Mouse (Mus musculus) lung, postnatal 36 days (tissue): ENCODE results near the gene Pdgfb.

Experiments
- DNase-seq: peaks from one replicate; pipeline ENCODE4 v3.0.0; 2022; ENCODE audit warnings: mixed read lengths

Pdgfb gene

DNA sequence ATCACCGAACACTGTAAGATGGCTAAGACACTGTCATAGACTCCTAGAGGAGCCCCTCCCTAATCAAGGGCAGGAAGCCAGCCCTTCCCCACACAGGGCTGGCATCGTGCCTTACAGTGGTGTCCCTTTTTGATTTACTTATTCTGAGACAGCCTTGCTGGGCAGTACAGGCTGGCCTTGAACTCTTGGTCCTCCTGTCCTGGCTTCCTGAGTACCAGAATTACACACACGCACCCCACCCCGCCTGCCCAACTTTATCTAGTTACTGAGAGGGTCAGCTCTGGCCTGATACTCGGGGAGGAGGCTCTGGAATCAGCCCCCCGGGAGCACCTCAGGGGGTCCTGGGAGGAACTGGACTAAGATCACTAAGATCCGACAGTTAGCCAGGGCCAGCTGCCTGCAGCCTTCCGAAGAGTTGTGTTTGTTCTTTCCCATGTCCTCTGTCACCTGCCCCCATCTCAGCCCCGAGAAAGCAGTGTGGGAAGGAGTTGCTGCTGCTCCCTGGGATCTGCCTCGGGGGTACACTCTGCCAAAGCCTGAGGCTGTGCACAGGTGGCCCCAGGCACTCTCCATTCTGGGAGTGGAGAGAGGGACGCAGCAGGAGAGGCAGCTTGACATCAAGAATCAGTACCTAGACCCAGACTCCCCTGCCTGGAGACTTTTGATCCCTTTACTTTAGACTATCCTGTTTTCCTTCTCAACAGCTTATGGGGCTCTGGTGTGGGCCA lies 62.1 kb downstream of the Pdgfb start:
- DNase-seq, result peak; percentile 92

DNA sequence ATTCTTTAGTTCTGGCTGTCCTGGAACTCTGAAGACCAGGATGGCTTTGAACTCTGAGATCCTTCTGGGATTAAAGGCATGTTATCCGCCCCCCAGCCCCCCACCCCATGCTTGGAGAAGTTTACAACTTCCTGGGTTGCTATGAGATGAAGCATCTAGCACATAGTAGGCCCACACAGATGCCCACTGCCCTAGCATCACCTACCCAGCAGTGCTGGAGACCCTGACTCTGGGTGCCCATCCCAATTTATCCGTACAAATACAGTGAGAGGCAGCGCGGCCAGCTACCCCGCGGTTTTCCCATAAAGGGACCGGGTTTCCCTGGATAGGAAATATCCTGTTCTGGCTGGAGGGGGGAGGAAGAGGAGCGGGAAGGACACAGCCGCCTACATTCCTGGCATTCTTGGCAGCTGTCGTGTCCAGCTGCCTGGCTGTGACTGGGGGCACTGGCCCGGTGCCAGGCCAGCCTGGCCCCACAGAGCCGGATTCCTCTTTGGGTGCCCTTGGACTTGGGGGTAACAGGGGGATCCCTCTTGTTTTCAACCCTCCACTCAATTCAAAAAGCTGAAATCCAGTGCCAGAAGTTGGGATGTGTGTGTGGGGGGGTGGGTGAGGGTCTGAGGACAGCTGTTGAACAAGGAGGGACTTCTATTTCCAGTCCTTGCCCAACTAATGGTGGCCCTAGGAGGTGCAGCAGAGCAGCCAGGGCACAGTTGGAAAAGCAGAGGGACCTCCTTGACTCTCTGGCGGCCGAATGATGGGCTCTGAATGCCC lies 62.9 kb downstream of the Pdgfb start:
- DNase-seq, result peak; percentile 77

GRCm38 (mm10) chr15:79951226-79951625 lies 63.6 kb downstream of the Pdgfb start:
- DNase-seq, result no peak

DNA sequence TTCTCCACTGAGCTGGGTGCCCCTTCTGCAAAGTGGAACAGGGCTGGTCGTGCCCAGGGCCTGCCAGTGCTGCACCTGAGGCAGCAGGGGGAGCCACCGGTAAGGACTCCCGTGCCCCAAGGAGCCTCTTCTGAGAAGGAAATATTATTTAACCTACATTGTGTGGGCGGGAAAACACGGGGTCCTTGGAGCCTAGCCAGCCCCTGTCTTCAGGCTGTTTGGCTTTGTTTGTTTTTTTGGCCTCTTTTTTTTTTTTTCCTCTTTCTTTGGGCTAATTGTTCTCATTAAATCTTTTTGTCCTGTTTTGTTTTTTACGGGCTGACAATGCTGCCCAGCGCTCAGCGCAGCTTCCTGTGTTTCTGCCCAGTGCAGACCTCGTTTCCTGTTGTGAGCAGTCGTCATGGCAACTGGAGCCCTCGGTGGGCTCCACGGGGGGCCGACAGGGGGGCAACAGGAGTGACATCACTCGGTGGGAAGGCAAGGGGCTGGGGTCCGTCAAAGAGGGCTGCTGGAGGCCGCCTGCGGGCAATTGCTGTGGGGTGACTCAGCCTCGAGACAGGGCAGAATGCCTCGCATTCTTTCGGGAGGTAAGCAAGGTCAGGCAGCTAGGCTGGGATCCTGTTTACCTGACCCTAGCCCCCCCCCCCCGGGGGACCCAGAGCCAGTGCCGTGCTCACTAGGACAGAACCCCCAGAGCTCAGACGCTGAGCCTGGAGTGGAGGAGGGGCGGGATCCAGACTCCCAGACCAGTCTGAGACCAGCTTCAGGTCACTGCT lies 64.3 kb downstream of the Pdgfb start:
- DNase-seq, result peak; percentile 83

- no peak for DNase-seq
Observed at GRCm38 (mm10) chr15:79947681-79948080, 67.1 kb downstream of the Pdgfb start.

DNA sequence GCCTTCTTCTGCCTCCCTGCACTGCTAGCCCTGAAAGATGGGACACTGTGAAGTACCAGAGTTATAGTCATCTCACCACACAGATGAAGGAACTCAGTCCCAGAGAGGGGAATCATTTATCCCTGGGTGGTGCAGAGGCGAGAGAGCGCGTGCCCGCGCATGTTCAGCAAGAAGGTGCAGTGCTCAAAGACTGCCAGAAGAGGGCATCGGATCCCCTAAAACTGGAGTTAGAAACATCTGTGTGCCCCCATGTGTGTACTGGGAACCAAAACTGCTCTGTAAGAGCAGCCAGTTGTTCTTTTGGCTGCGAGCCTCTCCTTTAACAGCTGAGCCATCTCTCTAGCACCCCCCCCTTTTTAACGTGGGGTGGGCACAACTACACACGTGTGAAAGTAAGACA lies 68.0 kb downstream of the Pdgfb start:
- peak; percentile 59 for DNase-seq

- peak; percentile 95 for DNase-seq
Observed at GRCm38 (mm10) chr15:79946022-79946421, 68.8 kb downstream of the Pdgfb start.
